Mouse (Mus musculus): Measurements from ENCODE around the gene Gp1ba.
A peak's percentile ranks its signal among the peaks of the same experiment; 100 is the strongest.

The Gp1ba gene

DNA sequence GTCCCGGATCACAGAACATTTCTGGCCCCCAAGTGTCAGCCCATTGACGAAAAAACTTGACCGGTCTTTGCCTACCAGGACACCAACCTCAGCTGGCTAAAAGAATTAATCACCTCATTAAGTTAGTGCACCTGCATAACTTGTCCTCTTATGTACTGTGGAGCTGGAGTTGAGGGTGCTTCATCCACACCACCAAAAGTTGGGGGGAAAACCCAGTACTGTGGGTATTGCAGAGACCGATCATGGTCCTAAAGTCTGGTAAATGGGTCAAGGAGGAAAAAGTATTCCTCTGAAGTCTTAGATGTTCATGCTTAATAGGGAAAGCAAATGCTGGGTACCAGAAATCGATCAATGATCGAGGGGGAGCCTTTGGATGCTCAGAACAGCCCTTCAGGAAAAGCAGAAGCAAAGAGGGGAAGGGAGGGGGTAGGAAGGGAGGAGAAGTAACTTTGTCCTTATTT, 14.0 kb downstream of the Gp1ba start:
- DNase-seq (ENCODE audit: low spot score in 2 of 2): no peak

DNA sequence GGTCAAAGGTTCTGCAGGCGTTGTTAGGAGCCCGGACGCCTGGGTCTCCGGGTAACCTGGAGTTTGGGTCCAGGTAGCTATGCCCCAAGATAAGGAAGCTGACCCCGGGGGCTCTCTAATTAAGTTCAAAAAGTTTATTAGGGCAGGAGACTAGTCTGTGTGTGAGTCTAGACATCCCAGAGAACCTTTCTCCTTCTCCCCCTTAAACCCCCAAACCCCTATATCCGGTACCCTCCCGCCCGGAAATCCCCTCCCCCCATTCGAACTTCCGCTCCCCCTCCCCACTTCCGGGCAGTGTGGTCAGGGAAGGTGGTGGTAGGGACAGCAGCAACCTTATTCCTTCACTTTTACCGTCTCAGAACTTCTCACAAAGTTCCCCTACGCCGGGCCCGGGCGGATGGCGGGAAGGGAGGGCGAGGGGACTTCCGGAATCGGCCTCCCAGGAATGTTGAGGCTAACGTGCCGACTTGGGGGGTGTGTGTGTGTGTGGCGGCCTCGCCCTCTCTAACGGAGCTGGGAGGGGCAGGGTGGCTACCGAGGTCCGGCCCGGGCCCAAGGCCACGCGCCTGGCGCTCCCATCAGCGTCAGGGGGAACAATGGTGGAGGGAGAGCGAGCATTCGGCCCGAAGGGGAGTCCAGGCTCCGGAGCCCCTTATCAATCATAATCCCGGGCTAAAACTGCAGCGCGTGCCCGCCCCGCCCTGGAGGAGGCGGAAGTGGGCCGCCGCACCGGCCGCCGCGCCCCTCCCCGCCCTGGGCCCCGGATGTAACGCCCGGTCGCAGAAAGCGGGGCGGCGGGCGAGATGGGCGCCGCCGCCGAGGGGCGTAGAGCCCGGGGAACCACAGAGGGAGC, 14.6 kb downstream of the Gp1ba start:
- peak in 1 of 2 experiments; percentile 70 for DNase-seq (ENCODE audit: low spot score in 2 of 2)

DNA sequence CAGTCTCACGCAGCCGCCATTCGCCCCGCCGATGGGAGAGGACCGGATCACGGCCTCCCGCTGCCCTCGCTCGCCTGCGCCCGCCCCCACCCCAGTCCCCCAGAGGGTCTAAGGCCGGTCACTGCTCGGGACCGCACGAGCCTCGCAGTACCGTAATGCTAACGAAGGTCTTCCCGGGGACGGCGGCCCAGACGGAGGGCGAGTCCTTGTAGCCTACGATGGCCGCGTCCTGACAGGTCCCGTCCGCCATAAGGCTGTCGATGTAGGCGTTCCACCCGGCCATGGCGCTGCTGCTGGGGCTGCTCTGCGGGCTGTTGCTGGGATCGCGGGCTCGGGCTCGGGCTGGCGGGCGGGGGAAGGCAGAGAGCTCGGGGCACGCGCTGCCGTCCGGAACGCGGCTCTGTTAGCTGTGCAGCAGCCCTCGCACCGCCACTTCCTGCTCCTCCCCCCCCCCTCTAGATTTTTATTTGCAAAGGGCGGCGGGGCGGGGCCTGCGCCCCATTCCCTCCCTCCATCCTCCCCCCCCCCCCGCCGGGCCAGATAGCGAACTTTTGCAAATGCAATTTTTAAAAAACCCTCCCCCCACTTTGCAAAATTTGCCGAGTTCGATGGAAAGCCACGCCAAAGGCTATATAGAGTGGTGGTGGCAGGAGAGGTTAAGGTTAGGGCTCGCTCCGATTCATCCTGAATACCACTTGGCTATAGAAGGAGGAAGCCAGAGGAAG, 15.4 kb downstream of the Gp1ba start, which contains the start of gene Pfn1:
Gene Pfn1, minus strand, starts transcription at position 447 of the 725 bp plus-strand sequence.
- DNase-seq (ENCODE audit: low spot score in 2 of 2): peak; percentile 71 to 80

DNA sequence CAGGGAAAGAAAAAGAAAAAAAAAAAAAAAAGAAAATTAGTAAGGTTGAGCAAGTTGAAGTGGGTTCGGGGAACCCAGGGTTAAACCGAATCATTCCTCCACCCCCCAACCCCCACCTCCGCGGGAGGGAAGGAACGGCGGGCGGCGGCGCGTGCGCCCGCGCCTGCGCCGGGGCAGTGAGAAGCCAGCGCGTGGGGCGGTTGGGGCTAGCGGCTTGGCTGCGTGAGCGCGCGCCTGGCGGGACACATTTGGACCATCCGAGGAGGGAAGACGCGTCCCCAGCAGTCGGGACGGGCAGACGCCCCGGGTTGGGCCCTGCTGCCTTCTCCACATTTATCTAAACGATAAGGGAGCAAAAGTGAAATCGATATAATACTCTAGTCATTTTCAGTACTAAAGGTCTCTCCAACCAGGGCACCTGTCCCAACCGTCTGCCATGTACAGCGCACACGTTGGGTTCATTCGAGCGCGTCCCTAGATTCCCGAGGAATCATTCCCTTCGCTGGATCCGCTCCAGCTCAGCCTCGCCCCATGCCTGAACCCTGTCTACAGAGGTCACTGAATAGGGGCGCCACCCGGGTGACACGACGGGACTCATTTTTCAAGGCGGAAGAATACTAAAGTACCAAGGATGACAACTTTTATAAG, 16.1 kb downstream of the Gp1ba start:
- DNase-seq (ENCODE audit: low spot score in 2 of 2): peak; percentile 81 to 85

DNA sequence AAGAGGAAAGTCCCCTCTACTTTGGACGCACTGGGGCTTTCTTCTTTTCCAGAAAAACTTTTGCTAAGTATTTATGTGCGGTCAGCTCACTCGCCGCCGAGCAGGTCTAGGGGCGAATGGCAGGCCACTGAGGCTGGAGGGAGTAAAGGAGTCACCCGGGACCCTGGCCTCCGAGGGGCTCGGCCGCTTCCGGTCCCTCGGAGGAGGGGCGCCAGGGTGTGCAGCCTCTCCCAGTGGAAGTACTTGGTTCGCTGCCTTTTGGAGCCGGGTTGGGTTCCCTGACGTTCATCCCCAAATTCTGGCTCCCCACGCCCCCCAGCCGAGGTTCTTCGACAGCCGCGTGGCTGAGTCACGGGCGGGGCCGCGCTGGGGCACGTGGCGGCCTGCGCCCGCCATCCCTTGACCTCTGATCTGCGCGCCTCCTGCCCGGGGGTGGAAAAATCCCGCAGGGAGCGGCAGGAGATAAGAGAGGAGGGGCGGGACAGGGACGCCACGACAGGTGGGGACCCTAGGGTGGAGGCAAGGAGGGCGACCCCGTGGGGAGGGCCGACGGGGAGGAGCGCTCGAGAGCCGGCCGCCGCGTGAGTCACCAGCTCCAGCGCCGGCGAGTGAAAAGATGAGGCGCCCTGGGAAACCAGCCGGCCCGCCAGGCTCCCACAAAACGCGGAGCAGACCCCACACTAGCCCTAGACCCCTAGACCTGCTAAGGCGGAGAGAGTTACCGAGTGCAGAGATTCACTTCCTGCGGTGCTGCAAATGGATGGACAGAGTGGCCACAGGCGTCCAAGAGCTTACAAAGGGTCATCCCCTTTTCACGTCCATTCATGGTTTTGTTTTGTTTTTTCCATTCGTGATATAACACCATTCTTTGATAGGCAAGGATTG, 16.9 kb downstream of the Gp1ba start:
- DNase-seq (ENCODE audit: low spot score in 2 of 2): peak; percentile 75 to 78

DNA sequence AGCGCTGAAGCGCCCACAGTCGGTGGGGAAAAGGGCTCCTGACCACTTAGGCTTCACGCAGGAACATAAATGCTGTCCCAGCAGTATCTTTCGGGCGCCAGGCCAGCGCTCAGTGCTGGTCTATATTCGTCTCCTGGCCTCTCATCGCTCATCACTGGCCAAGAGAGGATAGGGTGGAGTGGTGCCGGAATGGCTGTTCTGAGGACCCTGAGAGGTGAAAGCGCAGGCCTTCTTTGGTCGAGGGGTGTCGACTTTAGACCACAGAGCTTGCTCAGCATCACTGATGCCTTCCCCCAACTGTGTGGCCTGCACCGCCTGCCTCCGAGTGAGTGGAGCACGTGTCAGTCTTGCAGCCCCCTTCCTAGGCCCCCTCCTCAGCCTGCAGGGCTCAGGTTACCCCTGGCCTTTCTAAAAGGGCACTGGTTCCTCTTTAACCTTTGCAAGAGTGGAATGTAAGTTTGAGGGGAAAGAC, 17.6 kb downstream of the Gp1ba start:
- peak in 1 of 2 experiments; percentile 64 for DNase-seq (ENCODE audit: low spot score in 2 of 2)

DNA sequence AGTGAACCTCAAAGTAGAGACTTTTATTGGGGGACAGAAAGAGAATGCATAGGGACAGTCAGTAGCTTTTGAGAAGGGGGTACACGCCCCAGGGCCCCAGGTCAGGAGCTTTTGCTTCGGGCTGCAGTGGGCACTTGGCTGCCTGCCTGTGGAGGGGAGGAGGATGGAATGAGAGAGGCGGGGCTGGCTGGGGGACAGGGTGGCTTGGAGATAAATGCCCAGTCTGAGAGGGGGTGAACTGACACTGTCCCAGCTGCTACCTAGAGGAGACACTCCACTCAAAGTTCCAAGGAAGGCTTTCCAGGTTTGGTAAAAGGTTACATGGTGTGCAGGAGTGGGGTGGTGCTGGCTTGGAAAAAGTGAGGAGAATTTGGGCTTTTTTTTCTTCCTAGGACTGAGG, 18.0 kb downstream of the Gp1ba start, which contains the start of gene Eno3:
Gene Eno3, plus strand, starts transcription at position 239 of the 400 bp plus-strand sequence.
- peak in 1 of 2 experiments; percentile 18 for DNase-seq (ENCODE audit: low spot score in 2 of 2)

DNA sequence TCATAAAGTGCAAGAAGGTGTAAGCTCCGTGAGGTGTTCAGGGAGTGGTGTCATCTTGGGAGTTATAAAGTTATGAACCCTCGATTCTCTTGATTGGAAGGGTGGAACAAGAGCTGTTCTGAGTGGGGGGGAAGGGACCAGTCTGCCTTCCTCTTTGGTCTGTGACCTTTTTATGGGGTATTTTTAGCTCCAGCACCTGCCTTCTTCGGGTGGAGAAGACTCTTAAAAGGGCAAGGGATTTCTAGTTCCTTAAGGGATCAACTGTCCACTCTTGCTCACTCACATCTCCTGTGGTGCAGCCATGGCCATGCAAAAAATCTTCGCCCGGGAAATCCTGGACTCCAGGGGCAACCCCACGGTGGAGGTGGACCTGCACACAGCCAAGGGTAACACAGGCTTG, 18.7 kb downstream of the Gp1ba start:
- DNase-seq (ENCODE audit: low spot score in 2 of 2): peak in 1 of 2 experiments; percentile 16

DNA sequence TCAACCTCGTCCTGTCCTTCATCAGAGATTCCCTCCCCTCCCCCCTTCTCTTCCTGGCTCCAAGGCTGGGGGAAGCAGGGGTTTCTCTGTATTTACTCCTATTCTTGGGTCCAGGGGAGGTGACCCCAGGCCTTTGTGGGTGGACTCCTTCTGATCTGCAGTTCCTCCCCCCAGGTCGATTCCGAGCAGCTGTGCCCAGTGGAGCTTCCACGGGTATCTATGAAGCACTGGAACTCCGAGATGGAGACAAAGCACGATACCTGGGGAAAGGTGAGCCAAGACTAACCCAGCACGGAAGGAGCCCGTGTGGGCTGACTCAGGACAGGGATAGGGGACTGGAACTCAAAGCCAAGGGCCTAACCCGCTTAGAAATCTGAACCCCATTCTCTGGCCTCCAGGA, 19.1 kb downstream of the Gp1ba start:
- DNase-seq (ENCODE audit: low spot score in 2 of 2): no peak

DNA sequence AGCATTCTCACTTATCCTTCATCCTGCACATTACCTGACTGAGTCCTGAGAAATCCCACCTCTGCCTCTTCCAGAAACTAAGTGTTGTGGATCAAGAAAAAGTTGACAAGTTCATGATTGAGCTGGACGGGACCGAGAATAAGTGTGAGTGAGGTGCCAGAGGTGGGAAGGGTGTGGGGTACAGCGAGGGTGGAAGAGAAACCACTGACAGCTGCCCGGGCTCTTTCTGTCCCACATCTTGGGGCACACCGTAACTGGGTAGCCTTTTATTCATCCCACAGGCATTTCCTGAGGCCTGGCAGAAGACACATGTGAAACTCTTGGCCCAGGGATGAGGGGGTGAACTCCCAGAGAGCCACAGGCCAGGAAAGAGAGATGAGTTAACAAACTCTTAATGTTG, 19.6 kb downstream of the Gp1ba start:
- no peak for DNase-seq (ENCODE audit: low spot score in 2 of 2)

DNA sequence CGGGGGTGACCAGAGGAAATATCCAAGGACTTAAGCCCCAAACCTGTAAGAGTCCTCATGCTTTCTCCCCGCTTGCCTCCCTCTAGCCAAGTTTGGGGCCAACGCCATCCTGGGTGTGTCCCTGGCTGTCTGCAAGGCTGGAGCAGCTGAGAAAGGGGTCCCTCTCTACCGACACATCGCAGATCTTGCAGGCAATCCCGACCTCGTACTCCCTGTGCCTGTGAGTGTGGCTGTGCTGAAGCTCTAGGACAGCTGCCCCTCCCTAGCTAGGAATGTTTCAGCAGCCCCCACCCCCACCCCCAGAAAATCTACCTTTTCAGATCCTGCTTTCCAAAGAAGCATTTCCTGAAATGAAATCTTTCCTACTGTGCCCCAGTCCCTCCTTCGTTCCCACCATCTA, 20.0 kb downstream of the Gp1ba start:
- no peak for DNase-seq (ENCODE audit: low spot score in 2 of 2)

DNA sequence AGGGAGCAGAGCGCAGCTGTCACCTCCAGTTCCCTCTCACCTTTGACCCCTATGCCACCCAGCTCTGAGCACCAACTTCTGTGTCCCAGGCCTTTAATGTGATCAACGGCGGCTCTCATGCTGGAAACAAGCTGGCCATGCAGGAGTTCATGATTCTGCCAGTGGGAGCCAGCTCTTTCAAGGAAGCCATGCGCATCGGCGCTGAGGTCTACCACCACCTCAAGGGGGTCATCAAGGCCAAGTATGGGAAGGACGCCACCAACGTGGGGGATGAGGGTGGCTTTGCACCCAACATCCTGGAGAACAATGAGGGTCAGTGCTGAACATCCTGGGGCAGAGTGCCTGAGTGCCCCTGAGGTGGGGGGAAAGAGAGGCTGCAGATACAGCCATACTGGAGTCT, 21.6 kb downstream of the Gp1ba start:
- no peak for DNase-seq (ENCODE audit: low spot score in 2 of 2)

DNA sequence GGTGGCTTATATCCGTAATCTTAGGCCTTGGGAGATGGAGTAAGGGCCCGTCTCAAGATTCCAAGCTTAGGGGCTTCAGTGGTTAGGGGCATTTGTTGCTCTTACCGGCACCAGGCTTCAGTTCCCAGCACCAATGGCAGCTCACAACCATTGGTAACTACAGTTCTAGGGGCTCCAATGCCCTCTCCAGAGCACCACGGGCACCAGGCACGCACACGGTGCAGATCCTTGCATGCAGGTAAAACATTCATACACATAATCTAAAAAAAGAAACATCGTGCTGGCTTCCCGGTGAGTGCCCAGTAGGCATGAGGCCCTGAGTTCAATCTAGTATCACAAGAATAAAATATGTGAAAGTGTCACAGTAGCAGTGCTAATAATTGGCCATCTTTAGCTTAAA, 24.2 kb downstream of the Gp1ba start:
- DNase-seq (ENCODE audit: low spot score in 2 of 2): no peak

DNA sequence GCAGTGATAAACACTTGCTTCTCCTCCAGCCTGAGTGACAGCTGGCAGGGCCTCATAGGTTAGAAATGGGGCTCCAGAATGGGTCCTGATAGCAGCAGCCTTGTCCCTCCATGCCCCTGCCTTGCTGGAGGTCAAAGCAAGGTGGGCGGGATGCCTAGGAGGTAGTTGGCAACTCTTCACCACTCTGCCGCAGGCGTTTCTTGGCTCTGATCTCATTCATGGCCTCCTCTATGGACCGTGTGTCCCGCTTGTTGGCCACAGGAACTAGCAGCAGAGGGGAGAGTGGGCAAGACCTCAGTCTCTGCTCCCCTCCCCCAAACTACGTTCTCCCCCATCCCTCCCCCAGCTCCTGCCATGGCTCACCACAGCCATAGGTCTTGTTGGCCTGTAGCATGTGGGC, 25.0 kb downstream of the Gp1ba start:
- DNase-seq (ENCODE audit: low spot score in 2 of 2): no peak

DNA sequence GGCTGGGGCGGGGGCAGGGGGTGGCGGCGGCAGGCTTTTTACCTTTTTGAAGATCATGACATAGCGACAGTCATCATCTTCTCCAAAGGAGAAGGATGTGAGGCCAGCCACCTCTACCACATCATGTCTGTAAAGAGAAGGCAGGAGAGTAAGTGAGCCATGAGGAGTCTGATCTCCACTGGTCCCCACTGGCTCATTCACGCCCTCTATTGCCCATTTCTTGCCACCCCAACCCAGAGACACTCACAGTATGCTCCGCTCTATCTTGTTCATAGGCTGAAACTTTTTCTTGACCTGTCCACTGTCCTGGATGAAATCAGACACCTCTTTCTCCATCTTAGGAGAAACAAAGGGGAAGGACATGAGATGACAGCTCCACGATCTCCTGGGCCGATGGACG, 25.8 kb downstream of the Gp1ba start:
- DNase-seq (ENCODE audit: low spot score in 2 of 2): no peak

DNA sequence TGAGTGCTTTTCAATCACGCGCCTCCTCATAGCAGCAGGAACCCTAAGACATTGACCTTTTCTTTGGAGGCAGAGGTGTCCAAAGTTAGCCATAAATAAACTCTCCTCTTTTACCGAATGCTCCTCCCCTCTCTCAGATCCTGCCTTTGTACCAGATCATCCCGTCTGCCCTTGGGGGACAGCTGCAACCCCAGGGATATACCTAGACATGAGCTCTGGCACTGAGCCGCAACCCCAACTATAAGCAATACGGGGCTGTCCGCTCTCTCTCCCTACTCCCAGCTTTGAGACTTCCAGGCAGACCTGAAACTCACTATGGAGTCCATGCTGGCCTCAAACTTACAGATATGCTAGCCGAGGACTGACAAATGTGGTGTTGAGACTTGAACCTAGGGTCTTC, 27.8 kb downstream of the Gp1ba start:
- DNase-seq (ENCODE audit: low spot score in 2 of 2): no peak

DNA sequence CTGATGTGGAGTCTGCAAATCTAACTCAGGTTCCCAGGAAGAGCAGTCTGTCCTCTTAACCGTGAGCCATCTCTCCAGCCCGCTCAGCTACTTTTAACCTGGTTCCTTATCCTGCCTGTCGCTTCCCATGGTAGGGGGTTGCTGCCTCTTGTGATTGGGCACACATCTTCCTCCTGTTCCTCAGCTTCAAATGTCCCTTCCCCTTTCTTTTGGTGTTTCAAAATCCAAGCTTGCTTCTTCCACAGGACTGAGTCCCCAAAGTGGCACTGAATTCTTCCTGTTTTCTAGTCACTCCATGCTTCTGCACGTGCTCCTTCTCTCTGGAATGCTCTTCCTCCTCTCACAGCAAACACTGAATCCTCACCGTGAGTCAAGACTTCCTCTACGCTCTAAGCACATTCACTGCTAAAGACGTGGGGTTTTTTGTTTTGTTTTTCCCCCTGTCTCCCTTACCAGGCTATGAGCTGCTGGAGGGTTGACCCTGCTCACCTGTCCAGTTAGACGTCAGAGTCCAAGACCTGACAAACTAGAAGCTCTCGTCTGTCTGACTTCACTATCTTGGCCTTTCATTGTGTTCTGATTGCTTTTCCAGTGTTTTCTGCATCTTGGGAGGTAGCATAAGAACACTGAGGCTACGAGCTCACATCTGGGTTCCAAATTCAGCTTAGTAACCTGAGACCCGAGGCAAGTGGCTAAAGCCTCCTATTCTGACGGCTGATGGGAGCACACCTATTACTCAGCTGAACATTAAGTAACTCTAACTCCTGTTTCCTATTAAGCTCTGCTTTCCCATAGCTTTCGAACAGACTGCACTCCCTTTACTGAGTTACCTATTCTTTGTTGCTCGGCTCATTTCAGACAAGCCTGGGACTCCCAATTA, 28.6 kb downstream of the Gp1ba start:
- DNase-seq (ENCODE audit: low spot score in 2 of 2): no peak

DNA sequence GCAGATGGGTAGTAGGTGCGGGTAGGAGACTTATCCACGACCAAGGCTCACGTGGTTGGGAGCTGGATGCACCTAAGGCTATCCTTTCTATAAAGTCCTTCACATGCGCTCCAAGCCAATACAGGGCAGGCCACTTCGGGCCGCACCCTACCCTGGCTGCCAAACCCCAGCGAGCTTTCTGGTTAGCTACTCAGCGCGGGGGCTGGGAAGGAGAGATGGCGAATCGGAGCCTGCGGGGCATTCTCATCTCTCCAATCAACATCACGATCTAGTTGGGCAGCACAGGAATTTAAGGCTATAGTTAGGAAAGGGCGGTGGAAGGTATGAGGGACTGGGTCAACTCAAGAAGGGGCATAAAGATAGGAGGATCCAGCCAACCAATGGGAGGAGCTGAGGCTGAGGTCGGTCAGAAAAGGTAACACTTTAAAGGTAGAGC, 29.4 kb downstream of the Gp1ba start:
- peak in 1 of 2 experiments; percentile 77 for DNase-seq (ENCODE audit: low spot score in 2 of 2)

DNA sequence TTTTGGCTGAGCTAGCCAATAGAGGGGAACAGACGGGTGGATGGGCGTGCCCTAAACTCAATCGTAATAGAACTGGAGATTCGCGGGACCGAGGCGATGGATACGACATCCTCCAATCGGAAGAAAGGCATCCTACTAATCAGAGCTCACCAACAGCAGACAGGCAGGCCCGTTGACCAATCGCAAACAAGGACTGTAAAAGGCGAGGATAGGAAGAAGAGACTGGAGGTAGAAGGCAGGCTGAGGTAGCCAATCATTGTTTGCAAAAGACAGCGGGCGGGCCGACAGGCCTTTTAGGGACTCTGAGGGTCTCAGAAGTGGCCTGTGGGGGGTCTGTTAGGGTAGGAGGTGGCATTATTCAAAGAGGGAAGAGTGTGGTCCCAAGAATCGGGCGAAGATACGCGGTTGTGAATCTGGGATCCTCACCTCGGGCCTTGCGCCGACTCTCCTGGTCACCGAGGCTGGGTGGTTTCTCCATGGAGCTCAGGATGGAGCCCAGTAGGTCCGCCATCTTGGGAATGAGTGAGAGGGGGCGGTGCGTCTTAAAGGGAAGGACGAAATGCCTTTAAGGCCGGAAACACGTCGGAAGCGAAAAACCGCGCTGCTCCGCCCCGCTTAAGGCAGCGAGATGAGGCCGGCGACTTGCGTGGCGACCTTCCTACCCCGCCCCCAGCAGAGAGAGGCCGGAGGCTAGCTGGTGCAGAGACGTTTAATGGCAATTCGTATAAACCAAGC, 30.0 kb downstream of the Gp1ba start, which contains the start of gene Spag7:
Gene Spag7, minus strand, starts transcription at position 646 of the 735 bp plus-strand sequence.
- peak; percentile 94 to 96 for DNase-seq (ENCODE audit: low spot score in 2 of 2)

Measured in urinary bladder, postnatal 4 days (tissue).